Mouse (Mus musculus): ENCODE data around the gene Klk1b4. TPM values are rescaled to one million over a fixed set of nuclear protein-coding genes. Genes with fewer than 3 reads are reported as not detected.
A peak's percentile ranks its signal among the peaks of the same experiment; 100 is the strongest.

Gene Klk1b4
- polyA plus RNA-seq, 1 experiment: not detected

DNA sequence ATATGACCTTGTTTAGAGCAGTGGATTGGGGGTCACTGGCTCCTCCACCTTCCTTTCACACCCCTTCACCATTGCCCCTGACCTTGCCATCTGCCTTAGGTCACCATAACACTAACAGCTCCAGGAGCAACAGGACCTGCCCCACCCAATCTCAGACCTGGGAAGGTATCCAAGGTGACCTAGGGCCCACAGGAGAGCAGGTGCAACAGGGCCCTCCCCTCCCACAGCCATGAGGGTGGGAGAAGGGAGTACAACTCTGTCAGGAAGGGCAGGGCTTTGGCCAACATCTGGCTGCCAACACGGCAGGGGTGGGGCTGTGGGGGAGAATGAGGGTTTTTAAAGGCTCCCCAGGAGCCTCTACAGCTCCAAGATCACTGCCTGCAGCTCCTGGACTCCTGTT is 17.8 kb downstream of the Klk1b4 start, which contains the start of gene Klk1:
Gene Klk1 (plus strand): TSS at position 285 of the 400 bp plus-strand sequence.
- no peak within 1 kb of the TSS for H3K4me3 ChIP-seq (replicated peaks; ENCODE audit: control insufficient read depth, low read depth, low read length)
- 31% methylated on average over 1 of the region's 1 CpGs for WGBS
- TF ChIP-seq CTCF (IDR thresholded peaks at IDR 0.05; ENCODE audit: control insufficient read depth, insufficient read depth, low read length) (no peak), POLR2A (IDR thresholded peaks at IDR 0.05; ENCODE audit: borderline replicate concordance, control insufficient read depth, low read depth, low read length) (no peak)
- no peak within 1 kb of the TSS for H3K27ac ChIP-seq (ENCODE audit: control insufficient read depth, insufficient read depth, low read depth, low read length, poor library complexity)
- no peaks in the 10 kb centered on the region for H3K4me1 ChIP-seq (ENCODE audit: control insufficient read depth, insufficient read depth, low read length)

DNA sequence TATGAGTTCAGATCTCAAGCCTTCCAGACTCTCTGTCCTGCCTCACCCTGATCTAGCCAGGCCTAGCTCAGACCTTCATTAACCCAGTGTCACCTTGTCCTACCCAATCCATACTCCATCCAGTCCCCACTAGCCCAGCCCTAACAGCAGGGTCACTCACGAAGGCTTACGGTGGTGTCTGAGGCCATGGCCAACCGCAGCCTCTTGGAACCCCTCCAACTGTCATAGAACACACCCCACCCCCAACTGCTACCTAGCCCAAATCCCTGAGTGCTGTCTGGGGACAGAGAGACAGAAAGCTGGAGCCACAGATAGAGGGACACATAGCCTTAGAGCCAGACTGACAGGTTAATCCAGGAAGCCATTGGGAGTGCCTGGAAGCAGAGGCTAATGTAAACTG is 28.7 kb downstream of the Klk1b4 start, which contains the start of gene Gm36864:
Gene Gm36864 (plus strand): TSS at position 269 of the 400 bp plus-strand sequence.
- Histone ChIP-seq H3K27ac (ENCODE audit: control insufficient read depth, insufficient read depth, low read depth, low read length, poor library complexity) (no peak within 1 kb of the TSS), H3K4me1 (ENCODE audit: control insufficient read depth, insufficient read depth, low read length) (no peaks in the 10 kb centered on the region), H3K4me3 (replicated peaks; ENCODE audit: control insufficient read depth, low read depth, low read length) (no peak within 1 kb of the TSS)
- no peak for TF ChIP-seq POLR2A (IDR thresholded peaks at IDR 0.05; ENCODE audit: borderline replicate concordance, control insufficient read depth, low read depth, low read length)
- TF ChIP-seq CTCF (IDR thresholded peaks at IDR 0.05; ENCODE audit: control insufficient read depth, insufficient read depth, low read length): no peak
- WGBS: 59% methylated on average over 3 of the region's 3 CpGs

GRCm38 (mm10) chr7:44239913-44240312 is 32.7 kb downstream of the Klk1b4 start:
- Histone ChIP-seq H3K27ac (ENCODE audit: control insufficient read depth, insufficient read depth, low read depth, low read length, poor library complexity) (no peak overlapping the region), H3K4me1 (ENCODE audit: control insufficient read depth, insufficient read depth, low read length) (no peaks in the 10 kb centered on the region; the same call in 1 of the 2 replicates), H3K4me3 (replicated peaks; ENCODE audit: control insufficient read depth, low read depth, low read length) (no peak overlapping the region)
- TF ChIP-seq POLR2A (IDR thresholded peaks at IDR 0.05; ENCODE audit: borderline replicate concordance, control insufficient read depth, low read depth, low read length) (no peak), CTCF (IDR thresholded peaks at IDR 0.05; ENCODE audit: control insufficient read depth, insufficient read depth, low read length) (no peak)
- 35% methylated on average over 2 of the region's 2 CpGs for WGBS

DNA sequence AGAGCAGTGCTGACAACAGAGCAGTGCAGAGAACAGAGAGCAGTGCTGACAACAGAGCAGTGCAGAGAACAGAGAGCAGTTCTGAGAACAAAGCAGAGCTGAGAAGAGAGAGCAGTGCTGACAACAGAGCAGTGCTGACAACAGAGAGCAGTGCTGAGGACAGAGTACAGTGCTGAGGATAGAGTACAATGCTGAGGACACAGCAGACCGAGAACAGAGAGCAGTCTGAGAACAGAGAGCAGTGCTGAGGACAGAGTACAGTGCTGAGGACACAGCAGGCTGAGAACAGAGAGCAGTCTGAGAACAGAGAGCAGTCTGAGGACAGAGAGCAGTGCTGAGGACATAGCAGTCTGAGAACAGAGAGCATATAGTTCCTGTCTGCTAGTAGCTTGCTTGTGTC is 33.5 kb downstream of the Klk1b4 start:
- Histone ChIP-seq H3K27ac (ENCODE audit: control insufficient read depth, insufficient read depth, low read depth, low read length, poor library complexity) (no peak overlapping the region), H3K4me3 (replicated peaks; ENCODE audit: control insufficient read depth, low read depth, low read length) (no peak overlapping the region), H3K4me1 (ENCODE audit: control insufficient read depth, insufficient read depth, low read length) (no peaks in the 10 kb centered on the region; the same call in 1 of the 2 replicates)
- TF ChIP-seq CTCF (IDR thresholded peaks at IDR 0.05; ENCODE audit: control insufficient read depth, insufficient read depth, low read length) (no peak), POLR2A (IDR thresholded peaks at IDR 0.05; ENCODE audit: borderline replicate concordance, control insufficient read depth, low read depth, low read length) (no peak)
- 61% methylated on average over 1 of the region's 1 CpGs for WGBS

- TF ChIP-seq CTCF (IDR thresholded peaks at IDR 0.05; ENCODE audit: control insufficient read depth, insufficient read depth, low read length) (no peak), POLR2A (IDR thresholded peaks at IDR 0.05; ENCODE audit: borderline replicate concordance, control insufficient read depth, low read depth, low read length) (no peak)
- 61% methylated on average over 2 of the region's 2 CpGs for WGBS
- Histone ChIP-seq H3K27ac (ENCODE audit: control insufficient read depth, insufficient read depth, low read depth, low read length, poor library complexity) (no peak overlapping the region), H3K4me1 (ENCODE audit: control insufficient read depth, insufficient read depth, low read length) (no peaks in the 10 kb centered on the region; the same call in 1 of the 2 replicates), H3K4me3 (replicated peaks; ENCODE audit: control insufficient read depth, low read depth, low read length) (no peak overlapping the region)
Measured at GRCm38 (mm10) chr7:44241163-44241562, 33.9 kb downstream of the Klk1b4 start.

- H3K27ac ChIP-seq (ENCODE audit: control insufficient read depth, insufficient read depth, low read depth, low read length, poor library complexity): no peak overlapping the region
- no peak overlapping the region for H3K4me3 ChIP-seq (replicated peaks; ENCODE audit: control insufficient read depth, low read depth, low read length)
- H3K4me1 ChIP-seq (ENCODE audit: control insufficient read depth, insufficient read depth, low read length): no peaks in the 10 kb centered on the region; the same call in 1 of the 2 replicates
- no peak for TF ChIP-seq CTCF (IDR thresholded peaks at IDR 0.05; ENCODE audit: control insufficient read depth, insufficient read depth, low read length)
- TF ChIP-seq POLR2A (IDR thresholded peaks at IDR 0.05; ENCODE audit: borderline replicate concordance, control insufficient read depth, low read depth, low read length): no peak
- WGBS: 48% methylated on average over 1 of the region's 1 CpGs
Measured at GRCm38 (mm10) chr7:44244080-44244479, 36.8 kb downstream of the Klk1b4 start.

DNA sequence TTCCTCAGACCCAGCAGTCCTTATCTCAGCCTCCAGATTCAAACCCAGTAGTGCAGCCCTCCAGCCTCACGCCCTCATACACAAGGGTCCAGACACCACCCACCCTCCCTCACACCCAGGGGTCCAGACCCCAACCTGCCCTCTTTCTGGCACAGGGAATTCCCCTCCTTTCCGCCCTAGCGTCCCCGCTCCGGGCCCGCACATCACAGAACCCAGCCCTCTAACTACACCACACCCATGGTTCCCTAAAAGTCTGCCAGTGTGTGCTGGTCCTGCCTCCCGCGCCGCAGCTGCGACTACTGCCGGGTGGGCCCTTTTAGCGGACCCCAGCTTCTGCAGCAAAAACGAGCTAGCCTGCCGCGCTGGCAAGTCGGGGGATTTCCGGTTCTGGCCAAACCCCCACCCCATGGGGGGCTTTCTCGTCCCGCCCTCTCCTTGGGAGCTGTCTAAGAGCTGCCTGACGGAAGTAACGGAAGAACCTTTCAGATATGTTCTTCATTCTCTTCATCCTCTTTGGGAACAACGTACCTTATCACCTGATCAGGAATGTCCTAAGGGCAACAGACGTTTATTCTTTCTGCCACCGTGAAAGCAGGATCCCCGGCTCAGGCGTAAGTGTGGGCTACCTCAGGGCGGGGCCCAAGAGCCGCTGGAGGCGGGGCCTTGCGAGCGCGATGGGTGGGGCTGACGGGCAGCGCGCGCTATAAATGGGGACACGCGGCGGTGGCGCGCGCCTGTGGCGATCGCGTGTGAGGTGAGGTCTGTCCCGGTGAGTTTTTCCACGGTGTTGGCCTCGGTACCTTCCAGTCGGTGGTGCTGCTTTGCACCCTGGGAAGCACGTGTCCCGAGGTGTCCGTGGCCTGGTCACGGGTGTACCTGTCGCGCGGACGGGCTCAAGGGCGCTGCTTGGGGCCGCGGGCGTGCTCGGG is 39.1 kb downstream of the Klk1b4 start, which contains the start of the genes 1700028J19Rik and 2410002F23Rik:
Gene 1700028J19Rik (minus strand): TSS at position 641 of the 929 bp plus-strand sequence.
Gene 2410002F23Rik (plus strand): TSS at position 668 of the 929 bp plus-strand sequence.
- H3K4me1 ChIP-seq (ENCODE audit: control insufficient read depth, insufficient read depth, low read length): no peaks in the 10 kb centered on the region; the same call in 1 of the 2 replicates
- under 1% methylated on average over 62 of the region's 62 CpGs for WGBS
- H3K4me3 ChIP-seq (replicated peaks; ENCODE audit: control insufficient read depth, low read depth, low read length): peak within 1 kb of the TSS; percentile 98
- TF ChIP-seq POLR2A (IDR thresholded peaks at IDR 0.05; ENCODE audit: borderline replicate concordance, control insufficient read depth, low read depth, low read length) (peak; percentile 96), CTCF (IDR thresholded peaks at IDR 0.05; ENCODE audit: control insufficient read depth, insufficient read depth, low read length) (peak; percentile 12; the same call in 1 of the 2 replicates)
- H3K27ac ChIP-seq (ENCODE audit: control insufficient read depth, insufficient read depth, low read depth, low read length, poor library complexity): peak within 1 kb of the TSS; percentile 82

DNA sequence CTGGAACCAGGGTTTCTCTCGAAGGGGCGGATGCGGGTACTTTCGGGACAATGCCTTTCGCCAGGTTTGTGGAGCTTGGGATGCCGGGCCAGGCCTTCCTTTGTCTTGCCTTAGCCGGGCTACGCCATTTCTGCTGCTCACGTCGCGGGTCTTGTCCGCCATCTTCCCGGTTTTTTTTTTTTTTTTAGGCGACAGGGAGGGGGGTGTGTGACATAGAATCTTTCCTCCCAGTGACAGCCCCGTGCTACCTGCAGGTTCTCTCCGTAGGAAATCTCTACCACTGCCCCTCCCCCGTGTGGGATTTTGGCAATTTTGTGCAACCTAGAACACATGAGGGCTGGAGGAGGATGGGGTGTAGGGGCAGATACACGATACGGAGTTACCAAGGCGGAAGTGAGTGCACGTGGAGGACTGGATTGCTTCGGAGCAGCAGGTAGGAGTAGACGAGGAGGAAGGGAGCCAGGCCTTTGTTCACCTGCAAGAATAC is 39.8 kb downstream of the Klk1b4 start:
- under 1% methylated on average over 23 of the region's 23 CpGs for WGBS
- Histone ChIP-seq H3K4me3 (replicated peaks; ENCODE audit: control insufficient read depth, low read depth, low read length) (peak overlapping the region; percentile 98), H3K4me1 (ENCODE audit: control insufficient read depth, insufficient read depth, low read length) (no peaks in the 10 kb centered on the region; the same call in 1 of the 2 replicates), H3K27ac (ENCODE audit: control insufficient read depth, insufficient read depth, low read depth, low read length, poor library complexity) (peak overlapping the region; percentile 82)
- TF ChIP-seq POLR2A (IDR thresholded peaks at IDR 0.05; ENCODE audit: borderline replicate concordance, control insufficient read depth, low read depth, low read length) (no peak), CTCF (IDR thresholded peaks at IDR 0.05; ENCODE audit: control insufficient read depth, insufficient read depth, low read length) (no peak)

Data from bone marrow, adult 2 months (tissue).